Mouse (Mus musculus) small intestine, adult 2 months (tissue): ENCODE data around the gene Lypd6b. TPM values are rescaled to one million over a fixed set of nuclear protein-coding genes. Genes with fewer than 3 reads are reported as not detected.

Experiments
- H3K27ac ChIP-seq: fragments of 200-500 bp; 2 replicates; pipeline ENCODE4 v1.5.1; 2012; ENCODE audit warnings: low read depth, low read length, control low read depth, inconsistent platforms; ENCODE audit not compliant: insufficient read depth
- H3K27me3 ChIP-seq: fragments of 200-500 bp; 2 replicates; pipeline ENCODE4 v1.6.1; 2012; ENCODE audit warnings: mild to moderate bottlenecking, moderate library complexity, low read length, inconsistent platforms; ENCODE audit not compliant: control insufficient read depth, insufficient read depth
- H3K36me3 ChIP-seq: fragments of 200-500 bp; 2 replicates; pipeline ENCODE4 v1.6.1; 2012; ENCODE audit warnings: mild to moderate bottlenecking, low read length, control low read depth, inconsistent platforms; ENCODE audit not compliant: control insufficient read depth, insufficient read depth
- H3K4me1 ChIP-seq: fragments of 200-500 bp; 2 replicates; pipeline ENCODE4 v1.6.1; 2012; ENCODE audit warnings: low read length, inconsistent platforms, mixed read lengths; ENCODE audit not compliant: control insufficient read depth, insufficient read depth, insufficient read length
- H3K4me3 ChIP-seq: fragments of 200-500 bp; 2 replicates; pipeline ENCODE4 v1.5.1; 2012; ENCODE audit warnings: low read depth, mild to moderate bottlenecking, control low read depth, inconsistent platforms, low read length, moderate library complexity
- CTCF ChIP-seq: fragments of 200-500 bp; IDR thresholded peaks from 2 replicates; pipeline ENCODE4 v1.5.1; 2012; ENCODE audit warnings: low read depth, mild to moderate bottlenecking, control low read depth, inconsistent platforms, low read length, moderate library complexity, mixed read lengths; ENCODE audit not compliant: insufficient replicate concordance, insufficient read length; ENCODE audit errors: extremely low read depth
- POLR2A ChIP-seq: fragments of 200-500 bp; IDR thresholded peaks from 2 replicates; pipeline ENCODE4 v1.6.1; 2012; ENCODE audit warnings: low read depth, mild to moderate bottlenecking, control low read depth, inconsistent platforms, low read length, moderate library complexity
- WGBS: fragments of 180-500 bp; shearing (Covaris S2); methylation state at CpG from one replicate; pipeline ENCODE4 v1.1.7; 2018; 5-methylcytosine and 5-hydroxymethylcytosine counted together
- polyA plus RNA-seq: library from polyadenylated mRNA; depleted of rRNA; stranded (reverse); fragments of >200 nt; gene quantifications from 2 replicates; pipeline ENCODE4 v1.2.3, GENCODE M21; 2012

Gene Lypd6b
- polyA plus RNA-seq, 1 experiment: 0.09 TPM

DNA sequence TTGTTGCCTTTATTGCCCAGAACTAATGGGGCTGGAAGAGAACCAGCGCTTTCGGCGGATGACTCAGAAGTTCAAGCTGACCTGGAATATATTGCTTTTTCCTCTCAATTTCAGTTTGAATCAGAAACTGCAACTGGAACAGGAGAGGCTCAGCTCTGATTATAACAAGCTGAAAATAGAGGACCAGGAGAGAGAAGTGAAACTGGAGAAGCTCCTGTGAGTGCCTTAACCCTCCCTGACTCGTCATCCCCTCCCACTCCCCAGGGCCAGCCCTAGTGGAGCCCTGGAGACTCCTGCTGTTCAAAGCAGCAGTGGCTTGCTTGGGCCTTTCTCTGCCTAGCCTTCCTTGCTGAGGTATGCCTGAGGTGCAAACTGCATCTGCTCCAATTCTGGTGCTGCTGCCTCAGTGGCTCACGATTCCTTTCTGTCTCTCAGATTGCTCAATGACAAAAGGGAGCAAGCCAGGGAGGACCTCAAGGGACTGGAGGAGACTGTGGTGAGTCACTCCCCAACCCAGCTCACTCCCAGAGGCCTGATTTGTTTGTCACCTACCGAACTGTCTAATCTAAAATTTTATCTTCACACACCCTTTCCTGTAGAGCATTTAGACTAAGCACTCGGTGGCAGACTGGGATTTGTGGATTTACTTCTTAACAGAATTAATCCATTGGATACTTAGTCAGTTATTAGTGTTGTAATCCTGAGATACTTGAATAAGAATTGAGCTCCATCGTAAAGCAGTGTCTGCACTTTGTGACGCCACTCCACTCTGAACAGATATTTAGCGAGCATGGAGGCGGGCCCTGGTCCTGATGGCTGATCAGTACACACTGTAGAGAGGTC is 43.0 kb upstream of the Lypd6b start:
- peaks cover 4% of the 10 kb centered on the region for H3K4me1 ChIP-seq
- H3K27me3 ChIP-seq: no peaks in the 10 kb centered on the region
- no peaks in the 10 kb centered on the region for H3K36me3 ChIP-seq
- peak overlapping the region; percentile 8; the same call in 1 of the 2 replicates for H3K4me3 ChIP-seq
- 37% methylated on average over 11 of the region's 11 CpGs for WGBS
- 0 out of 2 replicates have a peak overlapping the region, but pooled peaks have one; percentile 32 for H3K27ac ChIP-seq
- TF ChIP-seq CTCF: no peak
- TF ChIP-seq POLR2A: no peak

DNA sequence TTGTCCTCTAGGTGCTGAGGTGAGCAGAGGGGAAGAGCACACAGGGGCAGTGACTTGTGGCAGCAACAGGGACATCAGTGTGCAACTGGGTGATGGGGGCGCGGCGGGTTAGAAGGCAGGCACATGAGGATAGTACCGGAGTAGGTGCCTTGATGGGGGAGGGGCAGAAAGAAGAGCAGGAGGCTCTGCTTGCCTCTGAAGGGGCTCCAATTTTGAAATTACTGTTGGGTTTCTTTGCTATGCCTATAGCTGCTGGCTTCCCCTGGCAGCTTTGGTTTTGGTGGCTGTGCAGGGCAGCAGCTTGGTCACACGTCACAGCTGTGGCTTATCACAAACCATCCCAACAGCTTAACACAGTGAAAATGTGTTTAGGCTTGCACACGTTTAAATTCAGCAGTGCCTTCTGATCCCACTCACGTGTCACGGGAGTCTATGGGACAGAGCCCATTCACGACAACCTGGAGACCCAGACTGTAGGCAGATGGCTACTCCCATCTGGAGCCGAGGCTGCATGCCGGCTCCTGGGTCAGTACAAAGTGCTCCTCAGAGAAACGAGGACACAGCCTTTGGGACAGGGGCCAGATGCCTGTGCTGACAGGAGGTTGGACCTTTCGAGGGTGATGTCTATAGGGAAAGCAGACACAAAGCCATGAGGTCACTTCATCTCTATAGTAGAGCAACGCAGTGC is 42.2 kb upstream of the Lypd6b start:
- Histone ChIP-seq H3K27ac (no peak overlapping the region), H3K27me3 (no peaks in the 10 kb centered on the region), H3K4me3 (no peak overlapping the region), H3K36me3 (no peaks in the 10 kb centered on the region), H3K4me1 (peaks cover 4% of the 10 kb centered on the region)
- TF ChIP-seq POLR2A: no peak
- no peak for TF ChIP-seq CTCF
- WGBS: 67% methylated on average over 14 of the region's 14 CpGs

DNA sequence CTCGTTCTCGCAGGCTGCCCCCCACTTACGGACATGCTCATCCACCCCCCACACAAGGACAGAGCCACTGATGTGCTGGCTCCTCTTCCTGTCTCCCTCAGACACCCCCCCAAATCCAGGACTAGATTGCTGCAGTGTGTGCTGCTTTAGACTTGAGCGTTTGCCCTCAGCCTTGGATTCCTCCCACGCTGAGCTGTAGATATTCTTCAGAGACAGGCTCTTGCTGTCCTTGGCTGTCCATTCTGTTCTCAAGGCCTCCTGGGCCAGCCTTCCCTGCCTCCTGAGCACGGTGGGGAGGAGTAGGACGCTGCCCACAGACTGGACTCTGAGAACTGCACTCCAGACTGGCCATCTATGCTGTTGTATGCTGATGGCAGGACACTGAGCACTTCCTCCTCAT is 40.5 kb upstream of the Lypd6b start:
- Histone ChIP-seq H3K27ac (no peak overlapping the region), H3K4me1 (peaks cover 4% of the 10 kb centered on the region), H3K36me3 (no peaks in the 10 kb centered on the region), H3K27me3 (no peaks in the 10 kb centered on the region), H3K4me3 (no peak overlapping the region)
- no peak for TF ChIP-seq CTCF
- TF ChIP-seq POLR2A: no peak
- WGBS: 72% methylated on average over 7 of the region's 7 CpGs

DNA sequence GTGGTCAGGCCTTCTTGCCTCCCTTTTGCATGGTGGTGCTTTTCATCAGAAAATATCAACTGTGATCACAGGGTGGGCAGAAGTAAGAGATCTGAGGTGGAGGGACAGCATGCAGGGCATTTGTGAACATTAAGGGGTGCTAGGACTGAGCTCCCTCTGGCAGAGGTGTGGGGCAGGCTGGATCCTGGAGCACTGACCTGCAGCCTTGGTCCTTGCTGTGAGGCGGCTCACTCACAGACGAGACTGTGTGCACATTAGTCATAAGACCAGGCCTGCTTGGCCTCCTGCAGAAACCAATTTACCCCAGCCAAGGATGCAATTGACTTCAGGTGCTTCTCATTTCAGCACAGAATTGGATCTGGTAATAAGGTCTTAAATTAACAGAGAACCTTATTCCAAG is 39.8 kb upstream of the Lypd6b start:
- peaks cover 2% of the 10 kb centered on the region; the same call in 1 of the 2 replicates for H3K4me1 ChIP-seq
- no peak overlapping the region for H3K27ac ChIP-seq
- H3K4me3 ChIP-seq: no peak overlapping the region
- no peaks in the 10 kb centered on the region for H3K27me3 ChIP-seq
- 91% methylated on average over 2 of the region's 2 CpGs for WGBS
- no peaks in the 10 kb centered on the region for H3K36me3 ChIP-seq
- no peak for TF ChIP-seq CTCF
- TF ChIP-seq POLR2A: no peak

DNA sequence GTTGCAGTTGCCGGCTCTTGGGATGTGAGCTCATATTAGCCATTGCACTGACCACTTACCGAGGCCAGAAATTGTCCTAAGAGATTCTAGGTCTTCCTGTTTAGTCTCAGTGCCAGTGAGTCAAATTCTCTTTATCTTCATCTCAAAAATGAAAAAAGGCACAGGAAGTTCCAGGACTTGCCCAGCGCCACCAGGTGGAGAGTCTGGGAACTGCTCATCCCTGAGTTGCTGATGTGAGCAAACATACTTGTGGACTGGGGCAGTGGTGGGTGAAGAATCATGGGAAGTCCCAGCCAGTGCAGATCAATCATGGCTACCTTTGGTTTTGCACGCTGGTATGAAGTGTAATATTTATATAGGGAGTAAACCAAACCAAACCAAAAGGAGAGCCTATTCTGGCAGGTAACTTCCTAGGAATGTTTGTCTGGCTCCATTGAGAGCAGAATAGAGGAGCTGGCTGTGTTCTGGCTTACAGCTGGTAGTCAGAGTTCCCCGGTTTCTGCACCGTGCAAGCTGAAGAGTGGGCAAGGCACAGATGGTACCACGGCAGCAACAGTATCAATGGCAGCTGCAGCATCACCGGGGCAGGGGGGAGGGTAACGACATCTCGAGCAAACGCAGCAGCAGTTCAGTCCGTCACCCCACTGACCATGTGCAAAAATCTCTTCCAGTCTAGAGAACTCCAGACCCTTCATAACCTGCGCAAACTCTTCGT is 38.7 kb upstream of the Lypd6b start:
- H3K36me3 ChIP-seq: no peaks in the 10 kb centered on the region
- H3K27ac ChIP-seq: no peak overlapping the region
- no peaks in the 10 kb centered on the region for H3K27me3 ChIP-seq
- peaks cover 2% of the 10 kb centered on the region; the same call in 1 of the 2 replicates for H3K4me1 ChIP-seq
- H3K4me3 ChIP-seq: no peak overlapping the region
- WGBS: 79% methylated on average over 14 of the region's 14 CpGs
- no peak for TF ChIP-seq POLR2A
- peak; percentile 54; the same call in 1 of the 2 replicates for TF ChIP-seq CTCF

DNA sequence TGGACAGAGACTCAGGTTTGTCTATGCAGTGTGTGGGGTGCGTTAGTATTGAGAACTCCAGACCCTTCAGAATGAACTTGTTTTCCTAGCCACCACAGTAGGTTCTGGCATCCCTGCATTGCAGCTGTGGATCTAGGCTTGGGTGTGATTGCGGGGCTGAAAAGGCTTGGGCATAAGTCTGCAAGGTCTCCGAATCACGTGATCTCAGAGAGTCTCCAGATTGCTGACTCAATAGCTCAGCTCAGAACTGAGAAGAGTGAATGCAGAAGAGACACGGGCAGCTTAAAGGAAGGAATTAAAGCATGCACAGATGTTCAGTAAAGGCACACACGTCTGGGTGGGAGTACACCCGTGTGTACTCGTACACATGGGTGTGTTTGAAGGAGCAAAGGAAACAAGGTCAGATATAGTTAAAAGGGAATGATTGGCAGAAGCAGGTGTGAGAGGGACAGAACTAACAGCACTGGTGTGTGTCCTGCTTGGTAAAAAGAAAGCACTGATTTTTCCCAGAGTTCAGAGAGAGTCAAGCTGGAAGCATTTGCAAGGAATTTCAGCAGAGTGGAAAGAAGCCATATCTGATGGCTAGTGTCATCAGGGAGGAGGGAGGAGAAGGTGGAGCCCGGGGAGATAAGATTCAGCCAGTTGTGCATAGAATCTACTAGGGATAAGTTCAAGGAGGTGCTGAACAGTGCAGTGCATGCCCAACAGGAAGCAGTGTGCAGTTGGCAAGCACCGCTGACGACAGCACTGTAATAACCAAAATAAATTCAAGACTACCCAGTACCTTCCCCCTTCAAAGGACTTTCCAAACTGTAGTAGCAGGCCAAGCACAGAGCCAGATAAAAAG is 37.5 kb upstream of the Lypd6b start:
- 37% methylated on average over 11 of the region's 11 CpGs for WGBS
- Histone ChIP-seq H3K4me1 (no peaks in the 10 kb centered on the region), H3K27me3 (no peaks in the 10 kb centered on the region), H3K4me3 (no peak overlapping the region), H3K27ac (no peak overlapping the region), H3K36me3 (no peaks in the 10 kb centered on the region)
- TF ChIP-seq CTCF: no peak
- no peak for TF ChIP-seq POLR2A
